Mouse (Mus musculus) G1E (cell line): ENCODE data around the gene Pank1. TPM values are rescaled to one million over a fixed set of nuclear protein-coding genes. Genes with fewer than 3 reads are reported as not detected.
A peak's percentile ranks its signal among the peaks of the same experiment; 100 is the strongest.

Experiments used
- ATAC-seq: 2 replicates; pipeline ENCODE4 v1.8.0; 2016; ENCODE audit warnings: mild to moderate bottlenecking; ENCODE audit not compliant: insufficient number of reproducible peaks, poor library complexity, low FRiP score, severe bottlenecking; ENCODE audit errors: extremely low read depth
- DNase-seq: peaks from one replicate; pipeline ENCODE4 v3.0.0; 2012; ENCODE audit warnings: low spot score
- H3K27me3 ChIP-seq: 2 replicates; pipeline ENCODE4 v1.6.1; 2012; ENCODE audit warnings: mild to moderate bottlenecking, low read length, inconsistent platforms; ENCODE audit not compliant: insufficient read depth
- H3K36me3 ChIP-seq: replicated peaks from 2 replicates; pipeline ENCODE3; 2012; ENCODE audit warnings: mild to moderate bottlenecking, inconsistent platforms
- H3K4me1 ChIP-seq: 2 replicates; pipeline ENCODE4 v1.6.1; 2012; ENCODE audit warnings: low read depth, low read length, inconsistent platforms, mixed read lengths; ENCODE audit not compliant: insufficient read depth
- H3K4me3 ChIP-seq: 2 replicates; pipeline ENCODE4 v1.5.1; 2012; ENCODE audit warnings: low read depth, mild to moderate bottlenecking, inconsistent platforms, low read length, moderate library complexity, mixed read lengths
- H3K9me3 ChIP-seq: replicated peaks from 2 replicates; pipeline ENCODE4 v1.6.1; 2012; ENCODE audit warnings: inconsistent platforms
- CTCF ChIP-seq: IDR thresholded peaks from 2 replicates; pipeline ENCODE4 v1.5.1; 2012; ENCODE audit warnings: low read depth, low read length, inconsistent platforms, mixed read lengths
- GATA1 ChIP-seq: IDR thresholded peaks from 2 replicates; pipeline ENCODE4 v1.6.1; 2012; ENCODE audit warnings: borderline replicate concordance, low read length, inconsistent platforms, mixed read lengths
- GATA2 ChIP-seq: IDR thresholded peaks from 2 replicates; pipeline ENCODE4 v1.6.1; 2012; ENCODE audit warnings: low read depth, low read length, inconsistent platforms, borderline replicate concordance
- POLR2AphosphoS5 ChIP-seq: IDR thresholded peaks from 2 replicates; pipeline ENCODE4 v1.6.1; 2012; ENCODE audit warnings: low read depth, low read length, inconsistent platforms; ENCODE audit not compliant: insufficient replicate concordance
- TAL1 ChIP-seq: conservative IDR thresholded peaks from 2 replicates; pipeline ENCODE4 v1.6.1; 2012; ENCODE audit warnings: low read depth, low read length, inconsistent platforms, mixed read lengths
- polyA plus RNA-seq: library from polyadenylated mRNA; stranded (reverse); fragments of >175 nt; gene quantifications from 2 replicates; pipeline ENCODE4 v1.2.3, GENCODE M21; 2012
- total RNA-seq, 2 experiments: library from RNA; stranded (forward) in 1 of 2; stranded (reverse) in 1 of 2; fragments of 200-1000 nt in 1 of 2; fragments of >200 nt in 1 of 2; fragmentation: Nextera tagmentation in 1 of 2; gene quantifications; 2 replicates each; pipeline ENCODE4 v1.2.3; 2014 to 2017

Pank1 gene
- total RNA-seq (2014; fragmentation: Nextera tagmentation) = 22.1 and 22.8 TPM in 2 replicates
- 15.3 and 19.9 TPM in 2 replicates for total RNA-seq (2017)
- 1.8 and 1.9 TPM in 2 replicates for polyA plus RNA-seq

DNA sequence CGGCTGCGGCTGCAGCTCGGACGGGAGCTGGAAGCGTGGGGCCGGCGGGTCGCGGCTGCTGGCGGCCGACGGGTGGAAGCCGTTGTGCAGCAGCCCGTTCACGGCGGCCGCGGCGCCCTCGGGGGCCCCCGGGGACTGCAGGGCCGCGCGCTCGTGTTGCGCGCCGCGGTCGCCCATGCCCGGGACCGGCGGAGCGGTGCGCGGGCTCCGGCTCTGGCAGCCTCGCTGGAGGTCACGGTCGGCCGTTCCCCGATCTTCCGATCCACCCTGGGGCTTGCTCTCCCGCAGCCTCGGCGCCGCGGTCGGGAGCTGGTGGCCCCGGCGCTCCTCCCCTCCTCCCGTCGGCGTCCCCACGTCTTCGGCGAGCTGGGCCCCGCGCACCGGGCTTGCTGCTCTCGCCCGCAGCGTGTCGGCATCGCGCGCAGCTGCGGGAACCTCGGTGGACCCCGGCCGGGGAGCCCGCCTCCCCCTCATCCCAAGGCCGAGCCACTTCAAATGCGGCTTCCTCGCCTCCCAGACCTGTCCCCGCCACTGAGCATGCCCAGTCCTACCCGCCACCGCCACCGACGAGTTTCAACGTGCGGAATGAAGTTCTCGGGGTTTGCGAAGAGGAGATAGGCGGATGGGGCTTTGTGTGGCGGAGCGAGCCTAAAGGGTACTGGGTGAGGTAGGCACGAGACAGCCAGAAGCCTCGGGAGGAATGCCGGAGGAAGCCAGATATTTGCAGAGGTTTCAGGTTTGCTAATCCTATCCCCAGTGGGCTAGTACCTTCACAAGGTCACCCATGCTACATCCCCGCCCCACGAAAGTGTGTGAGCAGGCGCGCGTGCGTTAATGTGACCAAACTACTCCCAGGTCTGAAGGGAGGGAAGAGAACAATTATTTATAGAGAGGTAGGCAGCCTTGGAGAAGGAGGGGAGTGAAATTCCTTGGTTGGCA lies at the start of gene Pank1:
Gene Pank1 (minus strand): TSS at position 853 of the 939 bp plus-strand sequence.
- peaks cover 47% of the 10 kb centered on the region for H3K4me1 ChIP-seq
- DNase-seq (peak; percentile 11), ATAC-seq (peak; percentile 17; the same call in 1 of the 2 replicates)
- TF ChIP-seq TAL1 (no peak), CTCF (no peak), GATA1 (no peak), GATA2 (no peak), POLR2AphosphoS5 (no peak)
- no peaks in the 10 kb centered on the region for H3K27me3 ChIP-seq
- peak within 1 kb of the TSS; percentile 82 for H3K4me3 ChIP-seq
- H3K9me3 ChIP-seq = peaks cover 14% of the 10 kb centered on the region
- H3K36me3 ChIP-seq = peaks cover 14% of the 10 kb centered on the region

DNA sequence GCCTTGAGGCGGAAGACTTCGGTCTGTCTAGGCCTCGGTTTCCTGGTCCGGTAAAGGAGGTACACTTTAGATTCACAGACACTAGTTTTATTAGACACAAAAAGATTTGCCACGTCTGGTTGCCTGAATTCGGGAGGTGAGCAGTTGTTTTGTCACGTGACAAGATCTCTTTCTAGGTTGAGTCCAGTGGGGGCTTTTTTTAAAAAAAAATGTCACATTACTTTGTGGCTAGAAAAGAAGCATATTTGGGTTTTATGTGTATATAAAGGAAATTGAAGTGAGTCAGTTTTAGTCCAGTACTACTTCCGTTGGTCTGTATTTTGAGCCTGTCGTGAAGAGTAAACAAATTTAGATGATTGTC lies 43.3 kb upstream of the Pank1 start:
- H3K4me3 ChIP-seq = peak overlapping the region; percentile 99
- no peak for DNase-seq
- H3K27me3 ChIP-seq = no peaks in the 10 kb centered on the region
- ATAC-seq = no peak
- peaks cover 21% of the 10 kb centered on the region for H3K36me3 ChIP-seq
- H3K9me3 ChIP-seq = no peaks in the 10 kb centered on the region
- TF ChIP-seq GATA1 (no peak), POLR2AphosphoS5 (no peak), CTCF (no peak), GATA2 (no peak), TAL1 (no peak)
- H3K4me1 ChIP-seq = peaks cover 14% of the 10 kb centered on the region

DNA sequence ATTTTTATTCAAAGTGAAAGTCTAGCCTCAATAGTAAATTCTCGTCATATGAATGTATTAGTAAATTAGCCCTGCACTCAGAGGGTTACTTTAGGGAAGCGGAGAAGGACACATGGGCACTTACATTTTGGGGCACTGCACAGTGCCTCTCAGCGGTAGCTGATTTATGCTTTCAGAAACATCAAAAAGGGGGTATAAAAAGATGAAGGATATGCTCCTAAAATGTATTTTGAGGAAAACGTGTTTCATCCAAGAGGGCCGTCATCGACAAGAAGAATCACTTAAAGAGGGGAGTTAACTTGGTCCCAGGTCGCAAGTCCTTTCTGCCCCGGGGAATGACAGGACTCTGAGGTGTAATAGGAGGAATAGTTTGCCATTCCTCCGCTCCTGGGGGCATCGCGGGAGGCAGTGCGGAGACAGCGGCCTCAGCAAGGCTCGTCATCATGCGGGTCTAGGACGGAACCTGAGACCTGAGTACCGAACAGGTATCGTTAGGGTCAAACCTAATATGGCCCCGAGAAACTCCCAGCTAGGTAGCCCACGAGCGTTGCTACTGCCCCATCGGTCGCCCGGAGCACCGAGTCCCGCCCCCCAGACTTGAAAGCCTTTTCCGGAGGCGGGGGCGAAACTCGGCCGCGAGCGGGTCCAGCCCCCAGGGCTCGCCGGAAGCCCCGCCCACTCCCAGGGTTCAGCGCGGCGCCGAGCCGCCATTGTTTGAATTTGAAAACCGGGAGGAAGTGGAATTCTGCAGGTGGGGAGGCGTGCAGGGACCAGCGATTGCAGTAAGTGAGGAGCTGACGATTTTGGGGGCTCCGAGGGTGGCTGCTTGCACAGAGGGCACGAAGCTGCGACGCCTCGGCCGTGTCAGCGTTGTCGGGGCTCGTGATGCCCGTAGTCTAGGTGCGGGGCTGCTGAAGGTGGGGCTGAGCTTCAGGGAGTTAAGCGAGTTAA lies 42.7 kb upstream of the Pank1 start, which contains the start of gene Kif20b:
Gene Kif20b (plus strand): TSS at position 710 of the 951 bp plus-strand sequence.
- no peaks in the 10 kb centered on the region for H3K27me3 ChIP-seq
- TF ChIP-seq CTCF (no peak), GATA2 (no peak), POLR2AphosphoS5 (no peak), TAL1 (no peak), GATA1 (no peak)
- no peaks in the 10 kb centered on the region for H3K9me3 ChIP-seq
- peak; percentile 67 for ATAC-seq
- H3K4me3 ChIP-seq = peak within 1 kb of the TSS; percentile 99
- peak; percentile 85 for DNase-seq
- peaks cover 21% of the 10 kb centered on the region for H3K36me3 ChIP-seq
- peaks cover 14% of the 10 kb centered on the region for H3K4me1 ChIP-seq

DNA sequence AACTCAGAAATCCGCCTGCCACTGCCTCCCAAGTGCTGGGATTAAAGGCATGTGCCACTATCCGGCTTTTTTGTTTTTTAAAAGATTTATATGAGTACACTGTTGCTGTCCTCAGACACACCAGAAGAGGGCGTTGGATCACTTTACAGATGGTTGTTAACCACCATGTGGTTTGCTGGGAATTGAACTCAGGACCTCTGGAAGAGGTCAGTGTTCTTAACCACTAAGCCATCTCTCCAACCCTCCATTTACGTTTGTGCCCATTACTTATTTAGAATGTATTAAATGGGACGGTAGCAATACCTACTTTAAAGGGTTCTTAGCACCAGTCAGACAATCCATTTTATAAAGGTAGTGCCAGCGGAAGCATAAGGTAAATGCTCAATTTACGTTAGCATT lies 42.0 kb upstream of the Pank1 start:
- Histone ChIP-seq H3K27me3 (no peaks in the 10 kb centered on the region), H3K9me3 (no peaks in the 10 kb centered on the region), H3K36me3 (peaks cover 18% of the 10 kb centered on the region), H3K4me1 (peaks cover 14% of the 10 kb centered on the region), H3K4me3 (peak overlapping the region; percentile 99)
- ATAC-seq = no peak
- 0 out of 2 replicates have a peak, but pooled peaks have one; percentile 13 for TF ChIP-seq CTCF
- no peak for TF ChIP-seq TAL1
- no peak for DNase-seq

DNA sequence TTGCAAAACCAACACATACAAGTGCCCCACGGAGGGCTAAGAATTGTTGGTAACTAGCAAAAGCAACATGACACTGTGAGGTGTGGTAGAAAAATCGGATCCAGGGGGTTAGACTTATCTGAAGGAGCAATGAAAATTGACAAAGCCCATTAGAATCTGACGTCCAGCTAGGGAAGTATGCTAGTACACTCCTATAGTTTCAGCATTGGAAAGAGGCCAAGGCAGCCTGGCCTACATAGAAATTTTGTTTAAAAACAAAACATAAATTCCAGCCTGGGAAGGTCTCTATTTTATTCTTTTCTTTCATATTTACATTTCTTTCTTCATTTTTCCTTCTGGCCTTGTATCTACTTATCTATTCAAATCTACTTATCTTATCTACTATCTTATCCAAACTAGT lies 41.3 kb upstream of the Pank1 start:
- peaks cover 14% of the 10 kb centered on the region for H3K4me1 ChIP-seq
- no peak overlapping the region for H3K4me3 ChIP-seq
- H3K36me3 ChIP-seq = peaks cover 15% of the 10 kb centered on the region
- H3K9me3 ChIP-seq = no peaks in the 10 kb centered on the region
- no peak for DNase-seq
- ATAC-seq = no peak
- no peaks in the 10 kb centered on the region for H3K27me3 ChIP-seq
- no peak for TF ChIP-seq CTCF
- TF ChIP-seq TAL1 = no peak
- TF ChIP-seq POLR2AphosphoS5 = no peak
- TF ChIP-seq GATA2 = no peak
- no peak for TF ChIP-seq GATA1

DNA sequence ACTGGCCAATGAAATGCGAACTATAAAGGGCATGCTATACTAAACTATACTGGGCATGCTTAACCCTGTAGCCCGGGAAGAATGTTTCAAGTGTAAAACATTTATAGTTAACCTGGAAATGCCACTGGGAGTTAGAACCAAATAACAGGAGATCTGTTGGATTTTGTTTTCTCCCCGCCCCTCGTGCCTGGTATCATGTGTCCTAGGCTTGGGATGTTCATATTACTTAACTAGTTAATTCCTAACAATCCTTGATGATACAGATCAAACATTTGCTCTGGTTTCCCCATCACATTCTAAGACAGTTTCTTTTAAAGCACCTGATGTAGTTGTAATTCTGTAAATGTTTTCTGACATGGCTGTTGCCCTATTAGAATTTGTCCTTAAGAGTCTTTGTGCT lies 40.8 kb upstream of the Pank1 start:
- Histone ChIP-seq H3K36me3 (peaks cover 10% of the 10 kb centered on the region), H3K9me3 (no peaks in the 10 kb centered on the region), H3K4me3 (no peak overlapping the region), H3K27me3 (no peaks in the 10 kb centered on the region), H3K4me1 (peaks cover 14% of the 10 kb centered on the region)
- ATAC-seq (no peak), DNase-seq (no peak)
- TF ChIP-seq POLR2AphosphoS5 (no peak), CTCF (no peak), TAL1 (no peak), GATA1 (no peak), GATA2 (no peak)
